Mouse (Mus musculus): ENCODE data around the gene Plekhb2.

GRCm38 (mm10) chr1:34860205-34860604 lies 10.4 kb downstream of the Plekhb2 start:
- TF ChIP-seq CTCF (IDR thresholded peaks at IDR 0.05; ENCODE audit: low read depth) (no peak), EP300 (IDR thresholded peaks at IDR 0.05; ENCODE audit: low read depth) (no peak)

Measured in liver, postnatal 0 days (tissue).